In genomic region chr7:31072326-31072725, GRCm38 (mm10) we compare ENCODE assay signal across 19 mouse cellular contexts. TPM values are rescaled to one million over a fixed set of nuclear protein-coding genes. Genes with fewer than 3 reads are reported as not detected.
DNase-seq lines count a peak whose midpoint lies in the region; ATAC-seq and TF ChIP-seq lines count a peak whose summit lies in the region.
"Had no signal": no experiment of that assay in that cellular context is flagged by ENCODE, and none has a peak within 500 bp of the region (broad histone marks: within the 10 kb centered on the region; RNA-seq: fewer than 3 reads in every experiment).

No protein-coding gene starts in this region.

- H3K4me1 ChIP-seq in hindbrain, embryonic 11.5 days (replicated peaks; ENCODE audit: control insufficient read depth, insufficient read depth, low read length) = no peaks in the 10 kb centered on the region; the same call in 1 of the 2 replicates
- H3K4me1 ChIP-seq in hindbrain, embryonic 12.5 days = peaks cover 16% of the 10 kb centered on the region
- H3K4me1 ChIP-seq in ES-Bruce4 (ENCODE audit: control insufficient read depth, insufficient read depth, low read length) = peaks cover 3% of the 10 kb centered on the region
- H3K4me1 ChIP-seq in limb, embryonic 10.5 days = peaks cover 38% of the 10 kb centered on the region
- no peaks in the 10 kb centered on the region for H3K4me1 ChIP-seq in liver, embryonic 12.5 days
- H3K4me1 ChIP-seq: midbrain, embryonic 12.5 days; neural tube, embryonic 15.5 days had no signal

- H3K4me3 ChIP-seq in hindbrain, embryonic 11.5 days (ENCODE audit: low read depth, low read length) = no peak overlapping the region
- no peak overlapping the region for H3K4me3 ChIP-seq in hindbrain, embryonic 12.5 days
- no peak overlapping the region for H3K4me3 ChIP-seq in ES-Bruce4 (ENCODE audit: low read depth, low read length)
- no peak overlapping the region for H3K4me3 ChIP-seq in limb, embryonic 10.5 days
- H3K4me3 ChIP-seq in liver, embryonic 12.5 days = no peak overlapping the region
- H3K4me3 ChIP-seq: erythroblast, embryonic 14.5 days; lung, embryonic 15.5 days; midbrain, embryonic 12.5 days; neural tube, embryonic 15.5 days had no signal

- 51% methylated on average over 9 of the region's 9 CpGs for whole genome bisulfite sequencing in hindbrain, embryonic 11.5 days
- WGBS in hindbrain, embryonic 12.5 days = 47% methylated on average over 9 of the region's 9 CpGs
- WGBS in limb, embryonic 10.5 days = 18% methylated on average over 9 of the region's 9 CpGs
- WGBS in liver, embryonic 12.5 days (ENCODE audit: insufficient replicate concordance) = 45% methylated on average over 9 of the region's 9 CpGs

- TF ChIP-seq EP300 in ES-Bruce4 (IDR thresholded peaks at IDR 0.05; ENCODE audit: insufficient read depth, low read depth, low read length) = 0 out of 2 replicates have a peak, but pooled peaks have one; percentile 32

- 0 out of 2 replicates have a peak overlapping the region, but pooled peaks have one; percentile 17 for H3K27ac ChIP-seq in hindbrain, embryonic 11.5 days (ENCODE audit: low read depth, low read length)
- H3K27ac ChIP-seq in hindbrain, embryonic 12.5 days = no peak overlapping the region
- no peak overlapping the region for H3K27ac ChIP-seq in ES-Bruce4 (ENCODE audit: insufficient read depth, low read length)
- H3K27ac ChIP-seq in limb, embryonic 10.5 days = peak overlapping the region; percentile 20; the same call in 1 of the 2 replicates
- no peak overlapping the region for H3K27ac ChIP-seq in liver, embryonic 12.5 days
- H3K27ac ChIP-seq: lung, embryonic 15.5 days; macrophage; midbrain, embryonic 12.5 days; neural tube, embryonic 15.5 days had no signal

- ATAC-seq in hindbrain, embryonic 11.5 days (ENCODE audit: low FRiP score) = no peak; the same call in 1 of the 2 replicates
- ATAC-seq in hindbrain, embryonic 12.5 days (ENCODE audit: low FRiP score) = no peak
- no peak for ATAC-seq in liver, embryonic 12.5 days
- ATAC-seq: forebrain, embryonic 14.5 days had no signal

- no peak for TF ChIP-seq POLR2A in ES-Bruce4 (IDR thresholded peaks at IDR 0.05; ENCODE audit: insufficient read depth, low read length)

- no peak for DNase-seq in hindbrain, embryonic 11.5 days (ENCODE audit: low spot score)
- peak; percentile 54 for DNase-seq in R1 (ENCODE audit: low read depth, low spot score)
- DNase-seq in limb, embryonic 10.5 days (ENCODE audit: low spot score) = no peak
- no peak for DNase-seq in spleen, postnatal 14 days (ENCODE audit: low spot score in 2 of 2)
- DNase-seq: cerebellum, adult 11-12 months; heart, postnatal 14 days; layer of hippocampus, postnatal 36 days had no signal

- no peak overlapping the region for H3K4me2 ChIP-seq in hindbrain, embryonic 11.5 days (replicated peaks; ENCODE audit: low read depth, low read length)
- no peak overlapping the region for H3K4me2 ChIP-seq in hindbrain, embryonic 12.5 days (replicated peaks)
- H3K4me2 ChIP-seq in liver, embryonic 12.5 days = no peak overlapping the region
- H3K4me2 ChIP-seq: heart, embryonic 11.5 days; liver, embryonic 11.5 days; lung, embryonic 15.5 days; midbrain, embryonic 12.5 days; neural tube, embryonic 15.5 days had no signal

- TF ChIP-seq CTCF in ES-Bruce4 (IDR thresholded peaks at IDR 0.05; ENCODE audit: low read depth, low read length) = no peak

- H3K36me3 ChIP-seq in hindbrain, embryonic 11.5 days (ENCODE audit: control insufficient read depth, insufficient read depth, low read length) = no peaks in the 10 kb centered on the region
- no peaks in the 10 kb centered on the region for H3K36me3 ChIP-seq in hindbrain, embryonic 12.5 days
- no peaks in the 10 kb centered on the region for H3K36me3 ChIP-seq in ES-Bruce4 (ENCODE audit: control insufficient read depth, insufficient read depth, low read length, poor library complexity, severe bottlenecking)
- H3K36me3 ChIP-seq in limb, embryonic 10.5 days = no peaks in the 10 kb centered on the region
- no peaks in the 10 kb centered on the region for H3K36me3 ChIP-seq in liver, embryonic 12.5 days
- H3K36me3 ChIP-seq: G1E; lung, embryonic 15.5 days; midbrain, embryonic 12.5 days; neural tube, embryonic 15.5 days had no signal

- H3K9me3 ChIP-seq in hindbrain, embryonic 11.5 days (ENCODE audit: control insufficient read depth, low read length) = no peaks in the 10 kb centered on the region
- H3K9me3 ChIP-seq in hindbrain, embryonic 12.5 days (replicated peaks) = no peaks in the 10 kb centered on the region
- H3K9me3 ChIP-seq in ES-Bruce4 (replicated peaks; ENCODE audit: control insufficient read depth, insufficient read depth, low read length, poor library complexity, severe bottlenecking) = no peaks in the 10 kb centered on the region
- no peaks in the 10 kb centered on the region for H3K9me3 ChIP-seq in limb, embryonic 10.5 days (replicated peaks)
- no peaks in the 10 kb centered on the region for H3K9me3 ChIP-seq in liver, embryonic 12.5 days (replicated peaks)
- H3K9me3 ChIP-seq: lung, embryonic 15.5 days; midbrain, embryonic 12.5 days; neural tube, embryonic 15.5 days had no signal

- no peaks in the 10 kb centered on the region for H3K27me3 ChIP-seq in hindbrain, embryonic 11.5 days (ENCODE audit: control insufficient read depth, insufficient read depth, low read length)
- no peaks in the 10 kb centered on the region for H3K27me3 ChIP-seq in hindbrain, embryonic 12.5 days
- no peaks in the 10 kb centered on the region for H3K27me3 ChIP-seq in ES-Bruce4 (ENCODE audit: control insufficient read depth, insufficient read depth, low read length, poor library complexity, severe bottlenecking)
- H3K27me3 ChIP-seq in limb, embryonic 10.5 days (ENCODE audit: low read depth, poor library complexity, severe bottlenecking) = no peaks in the 10 kb centered on the region
- peaks cover 5% of the 10 kb centered on the region; the same call in 1 of the 2 replicates for H3K27me3 ChIP-seq in liver, embryonic 12.5 days (replicated peaks)
- H3K27me3 ChIP-seq: lung, embryonic 15.5 days; midbrain, embryonic 12.5 days; neural tube, embryonic 15.5 days had no signal

- H3K9ac ChIP-seq in hindbrain, embryonic 11.5 days (ENCODE audit: low read depth, low read length) = no peak overlapping the region
- no peak overlapping the region for H3K9ac ChIP-seq in hindbrain, embryonic 12.5 days
- no peak overlapping the region for H3K9ac ChIP-seq in ES-Bruce4 (ENCODE audit: low read depth, poor library complexity, severe bottlenecking)
- no peak overlapping the region for H3K9ac ChIP-seq in liver, embryonic 12.5 days
- H3K9ac ChIP-seq: lung, embryonic 15.5 days; midbrain, embryonic 12.5 days; neural tube, embryonic 15.5 days had no signal

RNA-seq across cellular contexts. Expression of gene Fxyd3, which starts 4.2 kb away (rescaled TPM):
- polyA plus RNA-seq in hindbrain, embryonic 11.5 days (2014; fragmentation: Nextera tagmentation; extraction: Ambion mirVana) = 6.3 and 8.6 TPM in 2 replicates
- 5.5 and 12.3 TPM in 2 replicates for polyA plus RNA-seq in hindbrain, embryonic 12.5 days (2016; fragmentation: Nextera tagmentation; extraction: Ambion mirVana)
- 1.9 TPM in 1 of 2 replicates, not detected in the other for polyA plus RNA-seq in ES-Bruce4 (2011; ENCODE audit: insufficient read depth, insufficient read length, low read depth, missing spikeins)
- polyA plus RNA-seq in limb, embryonic 10.5 days (2016; fragmentation: Nextera tagmentation; extraction: Ambion mirVana) = 7.6 and 10.0 TPM in 2 replicates
- polyA plus RNA-seq in liver, embryonic 12.5 days (2016; fragmentation: Nextera tagmentation; extraction: Ambion mirVana) = 0.67 and 0.86 TPM in 2 replicates
- polyA plus RNA-seq: erythroblast, embryonic 14.5 days; forebrain, embryonic 14.5 days; G1E; macrophage had no signal

RNA-seq across cellular contexts. Expression of gene Lgi4, which starts 13.2 kb away (rescaled TPM):
- polyA plus RNA-seq in hindbrain, embryonic 11.5 days (2014; fragmentation: Nextera tagmentation; extraction: Ambion mirVana) = 1.0 and 2.8 TPM in 2 replicates
- polyA plus RNA-seq in hindbrain, embryonic 12.5 days (2016; fragmentation: Nextera tagmentation; extraction: Ambion mirVana) = 2.1 TPM in 2 replicates
- polyA plus RNA-seq in ES-Bruce4 (2011; ENCODE audit: insufficient read depth, insufficient read length, low read depth, missing spikeins) = 0.88 TPM in 1 of 2 replicates, not detected in the other
- 0.13 and 0.16 TPM in 2 replicates for polyA plus RNA-seq in limb, embryonic 10.5 days (2016; fragmentation: Nextera tagmentation; extraction: Ambion mirVana)
- 0.06 and 0.19 TPM in 2 replicates for polyA plus RNA-seq in liver, embryonic 12.5 days (2016; fragmentation: Nextera tagmentation; extraction: Ambion mirVana)
- polyA plus RNA-seq: erythroblast, embryonic 14.5 days; G1E had no signal

RNA-seq across cellular contexts. Expression of gene Fxyd1, which starts 15.3 kb away (rescaled TPM):
- 15.6 and 18.1 TPM in 2 replicates for polyA plus RNA-seq in hindbrain, embryonic 11.5 days (2014; fragmentation: Nextera tagmentation; extraction: Ambion mirVana)
- 25.3 and 34.7 TPM in 2 replicates for polyA plus RNA-seq in hindbrain, embryonic 12.5 days (2016; fragmentation: Nextera tagmentation; extraction: Ambion mirVana)
- 2.1 TPM in 2 replicates for polyA plus RNA-seq in ES-Bruce4 (2011; ENCODE audit: insufficient read depth, insufficient read length, low read depth, missing spikeins)
- polyA plus RNA-seq in limb, embryonic 10.5 days (2016; fragmentation: Nextera tagmentation; extraction: Ambion mirVana) = 6.2 and 7.7 TPM in 2 replicates
- 28.2 and 28.3 TPM in 2 replicates for polyA plus RNA-seq in liver, embryonic 12.5 days (2016; fragmentation: Nextera tagmentation; extraction: Ambion mirVana)
- polyA plus RNA-seq: G1E, macrophage had no signal

RNA-seq across cellular contexts. Expression of gene Fxyd7, which starts 21.1 kb away (rescaled TPM):
- polyA plus RNA-seq in hindbrain, embryonic 11.5 days (2014; fragmentation: Nextera tagmentation; extraction: Ambion mirVana) = 8.7 and 12.6 TPM in 2 replicates
- 26.3 and 29.8 TPM in 2 replicates for polyA plus RNA-seq in hindbrain, embryonic 12.5 days (2016; fragmentation: Nextera tagmentation; extraction: Ambion mirVana)
- not detected in 2 replicates for polyA plus RNA-seq in ES-Bruce4 (2011; ENCODE audit: insufficient read depth, insufficient read length, low read depth, missing spikeins)
- polyA plus RNA-seq in limb, embryonic 10.5 days (2016; fragmentation: Nextera tagmentation; extraction: Ambion mirVana) = 0.30 and 1.3 TPM in 2 replicates
- polyA plus RNA-seq in liver, embryonic 12.5 days (2016; fragmentation: Nextera tagmentation; extraction: Ambion mirVana) = 0.45 and 0.55 TPM in 2 replicates
- polyA plus RNA-seq: erythroblast, embryonic 14.5 days; G1E; macrophage had no signal

RNA-seq across cellular contexts. Expression of gene Fxyd5, which starts 30.0 kb away (rescaled TPM):
- polyA plus RNA-seq in hindbrain, embryonic 11.5 days (2014; fragmentation: Nextera tagmentation; extraction: Ambion mirVana) = 12.3 and 14.1 TPM in 2 replicates
- 9.6 and 10.4 TPM in 2 replicates for polyA plus RNA-seq in hindbrain, embryonic 12.5 days (2016; fragmentation: Nextera tagmentation; extraction: Ambion mirVana)
- 4.9 and 6.0 TPM in 2 replicates for polyA plus RNA-seq in ES-Bruce4 (2011; ENCODE audit: insufficient read depth, insufficient read length, low read depth, missing spikeins)
- polyA plus RNA-seq in limb, embryonic 10.5 days (2016; fragmentation: Nextera tagmentation; extraction: Ambion mirVana) = 8.0 and 8.1 TPM in 2 replicates
- polyA plus RNA-seq in liver, embryonic 12.5 days (2016; fragmentation: Nextera tagmentation; extraction: Ambion mirVana) = 19.0 and 22.3 TPM in 2 replicates

Comparison
In these comparisons a context has a peak if more than half of its experiments do, and no peak if none do; other contexts are left out.
1. H3K27ac ChIP-seq: peak in hindbrain, embryonic 11.5 days (single experiment) and limb, embryonic 10.5 days (single experiment); none in hindbrain, embryonic 12.5 days (single experiment), ES-Bruce4 (single experiment) and liver, embryonic 12.5 days (single experiment).